In the genomic region with DNA sequence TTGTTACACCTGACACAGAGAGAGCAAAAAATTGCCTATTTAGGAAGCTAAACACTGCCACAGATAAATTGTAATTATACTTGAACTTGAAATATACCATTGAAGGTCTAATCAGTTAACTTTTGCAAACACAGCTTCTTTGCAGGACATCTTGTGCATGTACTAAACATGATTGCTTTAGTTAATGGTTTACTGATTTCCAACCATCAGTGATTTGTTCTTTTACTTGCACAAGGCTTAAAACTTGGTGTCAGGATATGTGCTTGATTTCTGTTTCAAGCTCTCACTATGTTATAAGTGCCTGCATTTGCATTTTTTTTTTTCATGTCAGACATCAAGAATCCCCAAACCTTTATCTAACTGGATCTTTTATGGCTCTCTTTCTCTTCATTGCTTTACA, we compare ENCODE assay signal across 16 mouse cellular contexts.
"Had no signal": no experiment of that assay in that cellular context is flagged by ENCODE, and none has a peak within 500 bp of the region (broad histone marks: within the 10 kb centered on the region; RNA-seq: fewer than 3 reads in every experiment).

No protein-coding gene starts in this region.

- H3K4me3 ChIP-seq: neural tube, embryonic 13.5 days; neural tube, embryonic 15.5 days; stomach, embryonic 15.5 days had no signal

- H3K9me3 ChIP-seq: neural tube, embryonic 13.5 days; neural tube, embryonic 15.5 days; stomach, embryonic 15.5 days had no signal

- DNase-seq: retina, postnatal 1 day; right cerebral cortex, adult 18-20 months; right cerebral cortex, postnatal 14 days; right cerebral cortex, postnatal 25 days; right cerebral cortex, postnatal 4 days; spleen, adult 18-20 months; thymus, adult 18-20 months; thymus, adult 2 months; thymus, postnatal 14 days; thymus, postnatal 25 days; thymus, postnatal 36 days; thymus, postnatal 4 days had no signal

- H3K4me2 ChIP-seq: neural tube, embryonic 13.5 days; neural tube, embryonic 15.5 days; stomach, embryonic 15.5 days had no signal

- H3K9ac ChIP-seq: neural tube, embryonic 13.5 days; neural tube, embryonic 15.5 days; stomach, embryonic 15.5 days had no signal

- H3K27ac ChIP-seq: neural tube, embryonic 13.5 days; neural tube, embryonic 15.5 days; stomach, embryonic 15.5 days; stomach, postnatal 0 days had no signal

- H3K36me3 ChIP-seq: neural tube, embryonic 13.5 days; neural tube, embryonic 15.5 days; stomach, embryonic 15.5 days had no signal

- H3K27me3 ChIP-seq: neural tube, embryonic 13.5 days; neural tube, embryonic 15.5 days; stomach, embryonic 15.5 days had no signal

- H3K4me1 ChIP-seq: neural tube, embryonic 13.5 days; neural tube, embryonic 15.5 days; stomach, embryonic 15.5 days had no signal
